In genomic region chr6:126117191-126117590, GRCm38 (mm10) we compare ENCODE assay signal across 25 mouse cellular contexts. TPM values are rescaled to one million over a fixed set of nuclear protein-coding genes. Genes with fewer than 3 reads are reported as not detected.
A peak's percentile ranks its signal among the peaks of the same experiment; 100 is the strongest.
DNase-seq lines count a peak whose midpoint lies in the region; ATAC-seq lines count a peak whose summit lies in the region.
"Had no signal": no experiment of that assay in that cellular context is flagged by ENCODE, and none has a peak within 500 bp of the region (broad histone marks: within the 10 kb centered on the region; RNA-seq: fewer than 3 reads in every experiment).

No protein-coding gene starts in this region.

- H3K9ac ChIP-seq in midbrain, embryonic 11.5 days (ENCODE audit: low read length): no peak overlapping the region
- no peak overlapping the region for H3K9ac ChIP-seq in hindbrain, embryonic 16.5 days (ENCODE audit: low read depth, low read length)
- H3K9ac ChIP-seq: embryonic facial prominence, embryonic 15.5 days; heart, embryonic 15.5 days; hindbrain, embryonic 13.5 days; intestine, embryonic 15.5 days had no signal

- no peak overlapping the region for H3K27ac ChIP-seq in midbrain, embryonic 11.5 days (ENCODE audit: low read depth, low read length)
- H3K27ac ChIP-seq in midbrain, embryonic 10.5 days (replicated peaks): no peak overlapping the region
- H3K27ac ChIP-seq in hindbrain, embryonic 16.5 days (ENCODE audit: low read depth, low read length): no peak overlapping the region
- H3K27ac ChIP-seq: embryonic facial prominence, embryonic 15.5 days; forebrain, embryonic 10.5 days; heart, embryonic 15.5 days; hindbrain, embryonic 13.5 days; intestine, embryonic 15.5 days had no signal

- DNase-seq in adrenal gland, adult 8-10 months: peak; percentile 30
- DNase-seq in adrenal gland, postnatal 10 days: no peak
- DNase-seq in midbrain, embryonic 11.5 days (ENCODE audit: low spot score, missing footprints): peak; percentile 62
- DNase-seq in midbrain, embryonic 10.5 days (ENCODE audit: low spot score): no peak
- DNase-seq in NIH3T3 (ENCODE audit: low read depth): peak; percentile 73
- peak; percentile 46 to 55 for DNase-seq in adrenal gland, postnatal 36 days
- DNase-seq in thymus, adult 18-20 months: no peak
- DNase-seq: cerebellum, adult 18-20 months; cerebellum, adult 9-11 months; cerebellum, postnatal 36 days; gastrocnemius, postnatal 10 days; heart, adult 18-20 months; heart, postnatal 14 days; kidney, adult 18-20 months had no signal

- no peak overlapping the region for H3K4me3 ChIP-seq in midbrain, embryonic 11.5 days (ENCODE audit: low read depth, low read length)
- no peak overlapping the region for H3K4me3 ChIP-seq in midbrain, embryonic 10.5 days
- H3K4me3 ChIP-seq in hindbrain, embryonic 16.5 days (ENCODE audit: low read length): no peak overlapping the region
- H3K4me3 ChIP-seq: embryonic facial prominence, embryonic 15.5 days; erythroblast, embryonic 14.5 days; forebrain, embryonic 10.5 days; heart, embryonic 15.5 days; hindbrain, embryonic 13.5 days; intestine, embryonic 15.5 days had no signal

- H3K9me3 ChIP-seq in midbrain, embryonic 11.5 days (ENCODE audit: control insufficient read depth, low read length): no peaks in the 10 kb centered on the region
- H3K9me3 ChIP-seq in midbrain, embryonic 10.5 days (replicated peaks): no peaks in the 10 kb centered on the region
- no peaks in the 10 kb centered on the region for H3K9me3 ChIP-seq in hindbrain, embryonic 16.5 days (ENCODE audit: control insufficient read depth, low read length)
- H3K9me3 ChIP-seq: embryonic facial prominence, embryonic 15.5 days; forebrain, embryonic 10.5 days; heart, embryonic 15.5 days; hindbrain, embryonic 13.5 days; intestine, embryonic 15.5 days had no signal

- H3K27me3 ChIP-seq in midbrain, embryonic 11.5 days (ENCODE audit: control insufficient read depth, insufficient read depth, low read length): no peaks in the 10 kb centered on the region
- no peaks in the 10 kb centered on the region for H3K27me3 ChIP-seq in midbrain, embryonic 10.5 days (ENCODE audit: low read depth, poor library complexity, severe bottlenecking)
- no peaks in the 10 kb centered on the region for H3K27me3 ChIP-seq in hindbrain, embryonic 16.5 days (replicated peaks; ENCODE audit: control insufficient read depth, insufficient read depth, low read length)
- H3K27me3 ChIP-seq: embryonic facial prominence, embryonic 15.5 days; heart, embryonic 15.5 days; hindbrain, embryonic 13.5 days; intestine, embryonic 15.5 days had no signal

- H3K36me3 ChIP-seq in midbrain, embryonic 11.5 days (ENCODE audit: control insufficient read depth, insufficient read depth, low read length): no peaks in the 10 kb centered on the region
- no peaks in the 10 kb centered on the region for H3K36me3 ChIP-seq in midbrain, embryonic 10.5 days
- no peaks in the 10 kb centered on the region for H3K36me3 ChIP-seq in hindbrain, embryonic 16.5 days (ENCODE audit: control insufficient read depth, insufficient read depth, low read length)
- H3K36me3 ChIP-seq: embryonic facial prominence, embryonic 15.5 days; forebrain, embryonic 10.5 days; heart, embryonic 15.5 days; hindbrain, embryonic 13.5 days; intestine, embryonic 15.5 days had no signal

- no peak overlapping the region for H3K4me2 ChIP-seq in midbrain, embryonic 11.5 days
- no peak overlapping the region for H3K4me2 ChIP-seq in hindbrain, embryonic 16.5 days (ENCODE audit: low read length)
- H3K4me2 ChIP-seq: embryonic facial prominence, embryonic 15.5 days; heart, embryonic 11.5 days; heart, embryonic 15.5 days; hindbrain, embryonic 13.5 days; intestine, embryonic 15.5 days had no signal

- WGBS in midbrain, embryonic 11.5 days: 93% methylated on average over 8 of the region's 8 CpGs
- 88% methylated on average over 8 of the region's 8 CpGs for WGBS in midbrain, embryonic 10.5 days
- 69% methylated on average over 8 of the region's 8 CpGs for WGBS in hindbrain, embryonic 16.5 days

- no peak for ATAC-seq in midbrain, embryonic 11.5 days (ENCODE audit: low FRiP score)
- no peak for ATAC-seq in hindbrain, embryonic 16.5 days
- ATAC-seq: activated CD4-positive, CD25-positive, alpha-beta regulatory T cell, adult 4 months; forebrain, embryonic 14.5 days; intestine, embryonic 15.5 days had no signal

- no peaks in the 10 kb centered on the region for H3K4me1 ChIP-seq in midbrain, embryonic 11.5 days (ENCODE audit: control insufficient read depth, insufficient read depth, low read length)
- H3K4me1 ChIP-seq in midbrain, embryonic 10.5 days: peaks cover 6% of the 10 kb centered on the region; the same call in 1 of the 2 replicates
- no peaks in the 10 kb centered on the region for H3K4me1 ChIP-seq in hindbrain, embryonic 16.5 days (ENCODE audit: control insufficient read depth, insufficient read depth, low read depth, low read length)

RNA-seq across cellular contexts. Expression of gene Ntf3, which starts 49.5 kb away (rescaled TPM):
- 1 to 10 TPM; 1.3 to 4.1 (median 2.6) TPM for total RNA-seq in adrenal gland, adult 8-10 months (2022)
- total RNA-seq in adrenal gland, postnatal 10 days (2021): 1 to 10 TPM; 3.0 to 3.7 TPM
- 4.0 and 4.2 TPM in 2 replicates for polyA plus RNA-seq in midbrain, embryonic 11.5 days (2014; fragmentation: Nextera tagmentation; extraction: Ambion mirVana)
- 4.6 and 5.3 TPM in 2 replicates for polyA plus RNA-seq in midbrain, embryonic 10.5 days (2016; fragmentation: Nextera tagmentation; extraction: Ambion mirVana)
- 1 to 10 TPM; 2.0 to 2.2 TPM for total RNA-seq in adrenal gland, postnatal 36 days (2021)
- polyA plus RNA-seq in hindbrain, embryonic 16.5 days (2015; fragmentation: Nextera tagmentation; extraction: Ambion mirVana): 5.2 and 5.5 TPM in 2 replicates
- total RNA-seq: hematopoietic stem cell, adult 5-6 weeks had no signal
- polyA plus RNA-seq: activated CD4-positive, CD25-positive, alpha-beta regulatory T cell, adult 4 months; erythroblast, embryonic 14.5 days had no signal

Comparison
In these comparisons a context has a peak if more than half of its experiments do, and no peak if none do; other contexts are left out.
1. DNase-seq: peak in adrenal gland, adult 8-10 months (single experiment), midbrain, embryonic 11.5 days (single experiment), NIH3T3 (single experiment) and adrenal gland, postnatal 36 days (2 of 2); none in adrenal gland, postnatal 10 days (single experiment), midbrain, embryonic 10.5 days (single experiment) and thymus, adult 18-20 months (0 of 2).